Mouse (Mus musculus) fat pad, adult 2 months (tissue): ENCODE data around the gene Fbxl19.
"Not testable (repeated sequence)": the region's sequence is repeated elsewhere in the genome, so short reads cannot be mapped to it uniquely, and the experiment has no call there.

Experiments
- DNase-seq: peaks from one replicate; pipeline ENCODE4 v3.0.0-alpha.2; 2011; ENCODE audit warnings: low read depth, low spot score; ENCODE audit errors: extremely low read depth

Gene Fbxl19

DNA sequence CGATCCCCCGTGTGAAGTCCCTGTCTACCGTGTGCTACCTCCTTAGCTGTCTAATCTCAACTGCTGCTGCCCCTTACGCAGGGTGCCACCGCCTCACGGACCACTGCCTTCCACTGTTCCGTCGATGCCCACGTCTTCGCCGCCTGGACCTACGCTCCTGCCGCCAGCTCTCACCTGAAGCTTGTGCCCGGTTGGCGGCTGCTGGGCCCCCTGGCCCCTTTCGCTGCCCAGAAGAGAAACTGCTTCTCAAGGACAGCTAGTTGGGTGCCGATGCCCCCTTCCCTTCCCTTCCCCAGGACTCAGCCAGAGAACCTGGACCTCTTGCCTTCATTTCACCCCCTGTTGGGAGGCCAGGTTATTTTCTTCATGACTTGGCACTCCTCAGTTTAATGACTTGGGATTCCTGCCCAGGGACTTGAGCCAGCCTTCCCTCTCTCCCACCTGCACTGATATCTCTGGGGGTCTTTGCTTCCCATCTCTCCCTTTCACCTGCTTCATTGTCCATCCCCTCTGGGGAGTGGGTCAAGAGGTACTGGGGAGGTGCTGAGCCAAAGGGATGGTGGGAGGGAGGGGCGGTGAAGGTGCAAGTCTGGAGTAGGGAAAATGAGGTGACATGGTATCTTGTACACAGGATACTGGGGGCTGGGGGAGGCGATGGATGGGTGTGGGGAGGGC lies 23.5 kb downstream of the Fbxl19 start:
- DNase-seq, result no peak

DNA sequence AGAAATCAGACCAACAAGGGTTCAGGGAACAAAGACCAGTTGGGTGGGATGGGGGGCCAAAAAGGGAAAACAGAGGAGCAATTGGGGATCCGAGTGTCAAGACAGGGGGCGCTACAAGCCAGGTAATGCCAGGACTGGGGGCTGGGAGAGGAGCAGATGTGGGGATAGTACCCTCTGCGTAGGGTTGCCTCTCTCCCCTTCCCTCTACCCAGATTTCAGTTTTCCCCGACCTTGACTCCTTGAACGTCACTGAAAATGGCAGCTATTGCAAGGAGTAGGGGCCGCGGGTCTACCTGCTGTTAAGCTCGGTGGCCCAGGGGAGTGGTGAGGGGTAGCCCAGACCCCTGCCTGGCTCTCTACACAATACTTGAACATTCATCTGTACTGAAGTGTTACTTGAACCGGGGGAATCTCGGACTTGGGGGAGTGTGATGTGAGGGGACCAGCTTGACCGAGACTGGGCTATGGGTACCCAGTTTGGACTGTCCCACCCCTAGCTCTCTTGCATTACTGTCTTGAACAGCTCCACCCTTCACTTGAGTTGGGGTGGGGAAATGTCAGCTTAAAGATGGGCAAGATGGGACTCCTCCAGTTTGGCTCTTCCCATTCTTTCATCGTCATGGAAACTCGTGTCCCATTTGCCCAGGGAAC lies 24.1 kb downstream of the Fbxl19 start:
- no peak for DNase-seq

DNA sequence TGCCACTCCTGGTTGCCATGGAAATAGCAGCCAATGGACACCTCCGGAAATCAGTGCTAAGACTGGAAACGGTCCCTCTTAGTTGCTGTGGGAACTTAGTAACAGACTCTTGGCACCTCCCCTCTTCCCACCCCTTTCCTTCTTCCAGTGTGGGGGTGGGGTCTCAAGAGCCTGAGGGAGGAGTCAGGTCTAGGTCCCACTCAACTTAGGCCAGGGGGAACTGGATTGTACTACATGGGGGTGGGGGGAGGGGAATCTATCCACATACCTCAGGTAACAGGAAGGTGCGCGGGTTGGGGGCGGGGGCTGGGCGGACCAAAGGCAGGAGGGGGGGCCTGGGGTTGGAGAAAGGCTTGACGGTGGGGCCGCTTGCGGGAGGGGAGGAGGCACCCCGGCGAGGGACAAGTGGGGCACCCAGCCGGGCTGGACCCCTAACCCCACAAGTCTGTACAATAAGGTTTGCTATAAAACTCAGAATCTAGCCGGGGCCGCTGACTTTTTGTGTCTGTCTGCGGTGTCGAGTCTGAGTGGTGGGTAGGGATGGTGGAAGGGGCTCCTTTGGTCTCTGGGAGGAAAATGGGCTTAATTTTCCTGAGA lies 24.8 kb downstream of the Fbxl19 start:
- no peak for DNase-seq

DNA sequence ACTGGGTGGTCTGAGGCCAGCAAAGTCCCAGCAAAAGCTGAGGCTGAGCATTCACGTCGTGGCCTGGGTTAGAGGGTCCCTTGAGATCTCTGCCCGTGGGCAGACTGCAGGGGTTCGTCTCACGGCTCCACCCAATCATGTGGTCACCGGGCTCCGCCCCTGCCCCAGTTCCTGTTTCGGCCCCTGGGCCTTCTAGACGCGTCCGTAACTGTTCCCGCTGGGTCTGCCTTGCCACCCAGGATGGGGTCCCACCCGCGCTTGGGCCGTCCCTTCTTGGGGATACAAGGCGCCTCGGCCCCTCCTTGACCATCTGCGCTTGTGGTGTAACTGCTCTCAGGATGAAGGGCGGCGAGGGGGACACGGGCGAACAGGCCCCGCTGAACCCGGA lies 25.3 kb downstream of the Fbxl19 start, which contains the start of gene Orai3:
Gene Orai3 (plus strand): TSS at position 165 of the 388 bp plus-strand sequence.
- no peak for DNase-seq

DNA sequence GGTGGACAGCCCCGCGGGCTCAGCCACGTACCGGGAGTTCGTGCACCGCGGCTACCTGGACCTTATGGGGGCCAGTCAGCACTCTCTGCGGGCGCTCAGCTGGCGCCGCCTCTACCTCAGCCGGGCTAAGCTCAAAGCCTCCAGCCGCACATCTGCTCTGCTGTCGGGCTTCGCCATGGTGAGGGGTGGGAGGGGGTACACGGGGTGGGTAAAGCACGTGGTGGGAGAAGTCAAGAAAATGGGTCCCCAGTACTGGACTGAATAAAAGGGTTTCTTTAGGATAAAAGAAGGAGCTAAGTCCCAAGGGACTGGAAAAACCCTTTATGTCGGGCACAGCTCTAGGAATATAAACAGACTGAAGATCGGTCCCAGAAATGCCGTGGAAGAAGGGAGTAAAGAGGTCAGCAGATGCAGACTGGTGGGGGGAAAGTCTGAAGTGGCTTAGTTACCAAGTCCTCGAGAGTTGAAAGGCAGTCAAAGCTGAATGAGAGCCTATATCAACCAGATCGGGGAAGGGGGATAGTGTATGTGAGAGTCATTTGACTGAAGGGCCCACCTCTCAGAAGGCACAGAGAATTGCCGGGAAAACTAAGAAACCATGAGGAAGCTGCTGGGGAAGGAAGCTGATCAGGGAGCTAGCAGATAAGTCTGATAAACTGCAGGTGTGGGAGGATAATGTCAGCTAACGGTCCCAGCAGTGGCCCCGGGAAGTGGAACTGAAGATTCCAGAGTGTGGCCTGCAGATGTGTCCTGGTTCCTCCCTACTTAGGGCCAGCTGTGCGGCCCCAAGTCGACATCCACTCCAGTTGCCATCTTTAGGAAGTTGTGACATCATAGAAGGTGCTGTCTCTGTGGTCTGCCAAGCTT lies 25.9 kb downstream of the Fbxl19 start:
- no peak for DNase-seq

DNA sequence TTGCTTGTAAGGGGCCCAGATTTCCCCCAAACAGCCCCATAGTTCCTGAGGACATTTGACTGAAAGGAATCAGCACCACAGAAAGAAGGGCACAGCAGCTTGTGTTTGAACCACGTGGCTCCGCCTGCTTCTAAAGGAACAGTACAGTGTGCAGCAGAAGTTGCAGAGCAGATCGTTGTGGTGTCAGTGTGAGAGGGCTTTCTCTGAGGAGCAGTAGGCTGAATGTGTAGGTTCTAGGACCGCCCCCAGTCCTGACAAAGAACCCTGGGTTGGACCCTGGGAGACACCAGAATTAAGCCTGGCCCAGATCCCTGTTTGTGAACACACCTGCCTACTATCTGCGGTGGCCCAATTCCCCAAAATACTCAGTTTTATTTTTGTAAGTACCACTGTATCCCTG lies 26.9 kb downstream of the Fbxl19 start:
- DNase-seq, result no peak

DNA sequence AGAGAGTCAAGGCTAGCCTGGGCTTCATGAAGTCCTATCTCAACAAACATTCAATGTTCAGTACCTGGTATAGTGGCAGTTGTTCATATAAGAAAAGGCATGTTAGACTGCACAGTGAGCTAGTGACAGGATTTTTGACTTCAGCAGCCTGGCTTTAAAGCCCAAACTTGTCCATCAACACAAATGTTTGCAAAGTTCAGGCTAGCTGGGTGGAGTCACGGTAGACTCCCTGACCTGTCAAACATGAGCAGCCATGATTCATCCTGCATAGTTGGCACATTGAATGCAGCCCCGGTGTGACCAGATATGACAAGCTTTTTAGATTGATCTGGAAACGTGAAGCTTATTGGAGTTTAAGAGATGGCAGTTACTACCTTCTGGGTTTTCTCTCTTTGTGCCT lies 27.7 kb downstream of the Fbxl19 start:
- DNase-seq, result no peak

DNA sequence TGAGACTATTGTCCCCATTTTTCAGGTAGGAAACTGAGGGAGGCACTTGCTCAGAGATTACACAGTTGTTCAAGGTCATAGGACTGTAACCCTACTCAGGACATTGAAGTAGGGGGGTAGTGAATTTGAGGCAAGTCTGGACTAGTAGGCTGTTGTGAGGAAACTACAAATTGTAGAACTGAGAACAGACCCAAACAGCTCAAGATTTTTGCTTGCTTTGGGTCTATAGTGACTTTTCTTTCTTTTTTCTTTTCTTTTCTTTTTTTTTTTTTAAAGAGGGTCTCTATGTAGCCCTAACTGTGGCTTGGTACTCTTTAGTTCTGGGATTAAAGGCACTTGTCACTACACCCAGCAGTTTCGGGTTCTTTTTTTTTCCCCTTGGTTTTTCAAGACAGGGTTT lies 28.2 kb downstream of the Fbxl19 start:
- DNase-seq, result no peak

DNA sequence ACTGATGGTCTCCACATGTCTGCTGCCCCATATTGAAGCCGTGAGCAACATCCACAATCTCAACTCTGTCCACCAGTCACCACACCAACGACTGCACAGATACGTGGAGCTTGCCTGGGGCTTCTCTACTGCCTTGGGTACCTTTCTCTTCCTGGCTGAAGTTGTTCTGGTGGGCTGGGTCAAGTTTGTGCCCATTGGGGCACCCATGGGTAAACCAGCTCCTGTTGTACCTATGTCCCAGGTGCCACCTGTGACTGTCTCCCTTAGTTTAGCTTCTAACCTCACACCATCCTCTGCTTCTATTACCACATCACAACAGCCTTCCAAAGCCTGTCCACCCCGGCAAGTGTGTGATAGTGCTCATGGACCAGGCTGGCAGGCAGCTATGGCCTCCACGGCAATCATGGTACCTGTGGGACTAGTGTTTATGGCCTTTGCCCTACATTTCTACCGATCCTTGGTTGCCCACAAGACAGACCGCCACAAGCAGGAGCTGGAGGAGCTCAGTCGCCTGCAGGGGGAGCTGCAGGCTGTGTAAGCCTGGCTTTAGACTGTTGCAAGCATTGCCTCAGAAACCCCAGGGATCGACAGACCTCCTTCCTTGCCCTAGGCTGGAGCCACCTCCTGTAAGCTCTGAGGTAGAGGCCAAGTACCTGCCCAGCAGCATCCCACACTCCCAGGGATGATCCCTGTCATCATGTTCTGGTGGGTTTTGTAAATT lies 29.5 kb downstream of the Fbxl19 start:
- DNase-seq, result no peak

DNA sequence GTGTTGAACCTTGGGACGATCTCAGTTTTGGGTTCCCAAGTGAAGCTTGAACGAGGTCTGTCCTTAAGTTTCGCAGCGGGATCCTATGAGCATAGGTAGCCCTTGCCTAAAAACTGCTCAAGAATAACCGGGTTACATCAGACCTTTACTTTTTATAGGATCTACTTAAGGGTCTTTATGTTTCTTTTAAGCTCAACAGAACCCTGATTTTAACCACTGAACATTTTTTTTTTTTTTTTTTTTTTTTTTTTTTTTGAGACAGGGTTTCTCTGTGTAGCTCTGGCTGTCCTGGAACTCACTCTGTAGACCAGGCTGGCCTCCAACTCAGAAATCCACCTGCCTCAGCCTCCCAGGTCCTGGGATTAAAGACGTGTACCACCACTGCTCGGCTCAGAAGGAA lies 31.5 kb downstream of the Fbxl19 start:
- DNase-seq, result not testable (repeated sequence)

DNA sequence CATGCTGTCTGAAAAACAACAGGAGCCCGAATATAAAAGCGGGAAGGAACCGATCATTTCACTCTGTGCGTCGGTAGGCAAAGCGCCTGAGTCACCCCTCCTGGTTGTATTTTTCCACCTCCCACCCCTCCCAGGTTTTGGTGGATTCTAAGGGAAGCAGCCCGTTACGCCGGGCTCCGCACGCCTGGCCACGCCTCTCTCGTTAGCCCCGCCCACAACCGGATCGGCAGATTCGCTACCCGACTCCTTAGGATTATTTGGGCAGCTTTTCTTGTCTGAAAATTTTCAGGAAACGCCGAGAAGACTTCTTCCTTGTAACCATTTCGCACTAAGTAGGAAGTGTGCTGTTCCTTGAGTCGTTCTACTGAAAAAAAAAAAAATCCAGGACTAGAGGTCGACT lies 32.1 kb downstream of the Fbxl19 start, which contains the start of gene Setd1a:
Gene Setd1a (plus strand): TSS at position 245 of the 400 bp plus-strand sequence.
- no peak for DNase-seq

DNA sequence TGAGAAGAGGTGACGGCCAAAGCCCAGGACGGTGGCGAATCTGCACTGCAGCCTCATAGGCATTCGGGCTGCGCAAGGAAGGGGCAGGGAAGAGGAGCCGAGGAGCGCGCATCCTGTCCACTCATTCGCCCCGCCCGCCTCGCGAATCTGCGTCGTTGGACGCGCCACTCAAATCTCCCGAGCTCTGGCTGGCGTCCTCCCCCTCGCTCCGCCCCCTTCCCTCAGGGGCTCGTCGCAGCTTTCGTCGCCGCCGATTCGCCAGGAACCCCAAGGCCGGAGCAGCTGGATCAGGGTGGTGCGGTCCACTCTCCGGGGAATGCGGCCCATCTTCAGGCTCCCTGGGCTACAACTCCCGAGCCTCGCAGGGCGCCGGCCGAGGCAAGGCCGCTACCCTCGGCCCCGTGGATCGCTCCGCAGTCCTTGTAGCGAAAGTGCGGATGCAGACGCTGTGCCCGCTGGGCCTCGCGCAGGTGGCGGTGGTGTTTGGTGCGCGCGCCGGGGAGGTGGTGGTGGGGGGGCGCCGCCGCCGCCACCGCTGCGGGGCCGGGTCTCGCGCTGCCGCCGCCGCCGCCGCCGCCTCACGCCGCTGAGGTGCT lies 32.6 kb downstream of the Fbxl19 start:
- DNase-seq, result no peak

DNA sequence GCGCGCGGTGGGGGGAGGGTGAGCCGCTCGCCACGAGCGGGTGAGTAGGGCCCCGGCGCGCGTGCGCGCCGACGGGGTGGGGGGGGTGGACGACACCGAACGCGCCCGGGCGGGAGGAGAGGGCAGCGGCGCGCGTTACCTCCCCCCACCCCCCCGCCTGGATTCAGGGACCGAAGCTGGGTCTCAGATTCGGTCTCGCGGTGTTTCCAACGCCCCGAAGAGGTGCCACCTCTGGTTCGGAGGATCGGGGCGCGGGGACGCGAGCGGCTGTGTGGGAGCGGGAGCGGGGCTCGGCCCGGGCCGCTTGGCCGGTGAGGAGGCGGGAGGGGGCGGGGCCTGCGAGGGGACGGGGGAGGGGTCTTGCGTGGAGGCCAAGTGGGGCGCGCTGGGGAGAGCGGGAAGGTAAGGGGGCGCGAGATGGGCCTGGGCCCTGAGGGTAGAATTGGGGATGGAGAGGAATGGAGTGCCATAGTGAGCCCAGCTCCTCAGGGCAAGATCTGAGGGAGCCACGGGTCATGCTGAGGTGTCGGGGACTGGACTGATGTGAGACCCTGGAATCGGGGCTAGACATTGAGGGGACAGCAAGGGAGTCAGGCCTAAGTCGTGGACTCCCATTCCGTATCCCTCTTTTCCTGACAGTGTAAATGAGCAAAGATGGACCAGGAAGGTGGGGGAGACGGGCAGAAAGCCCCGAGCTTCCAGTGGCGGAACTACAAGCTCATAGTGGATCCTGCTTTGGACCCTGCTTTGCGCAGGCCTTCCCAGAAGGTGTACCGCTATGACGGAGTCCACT lies 33.3 kb downstream of the Fbxl19 start:
- DNase-seq, result no peak

DNA sequence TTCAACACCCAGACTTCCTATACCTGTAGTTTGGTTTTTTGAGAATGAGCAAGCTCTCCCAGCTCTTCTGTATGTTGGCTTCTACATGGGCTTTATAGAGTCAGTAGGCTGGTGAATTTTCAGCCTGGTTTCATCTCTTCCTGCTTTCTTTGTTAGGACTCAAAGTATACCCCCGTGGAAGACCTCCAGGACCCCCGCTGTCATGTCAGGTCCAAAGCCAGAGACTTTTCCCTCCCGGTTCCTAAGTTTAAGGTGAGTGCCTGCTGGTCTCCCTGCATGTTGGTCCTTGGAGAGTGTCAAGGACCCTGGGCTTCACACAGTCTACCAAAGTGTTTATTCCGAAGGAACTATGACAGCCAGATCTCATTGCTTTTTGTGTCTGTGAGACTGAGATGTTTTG lies 34.0 kb downstream of the Fbxl19 start:
- no peak for DNase-seq

DNA sequence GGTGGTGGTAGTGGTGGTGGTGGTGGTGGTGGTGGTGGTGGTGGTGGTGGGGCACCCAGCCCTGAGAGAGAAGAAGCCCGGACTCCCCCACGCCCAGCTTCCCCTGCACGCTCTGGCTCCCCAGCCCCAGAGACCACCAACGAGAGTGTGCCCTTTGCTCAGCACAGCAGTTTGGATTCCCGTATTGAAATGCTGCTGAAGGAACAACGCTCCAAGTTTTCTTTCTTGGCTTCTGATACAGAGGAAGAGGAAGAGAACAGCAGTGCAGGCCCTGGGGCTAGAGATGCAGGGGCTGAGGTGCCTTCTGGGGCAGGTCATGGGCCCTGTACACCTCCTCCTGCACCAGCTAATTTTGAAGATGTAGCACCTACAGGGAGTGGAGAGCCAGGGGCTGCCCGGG lies 41.0 kb downstream of the Fbxl19 start, which contains the start of gene Gm49388:
Gene Gm49388 (plus strand): TSS at position 301 of the 400 bp plus-strand sequence.
- no peak for DNase-seq

DNA sequence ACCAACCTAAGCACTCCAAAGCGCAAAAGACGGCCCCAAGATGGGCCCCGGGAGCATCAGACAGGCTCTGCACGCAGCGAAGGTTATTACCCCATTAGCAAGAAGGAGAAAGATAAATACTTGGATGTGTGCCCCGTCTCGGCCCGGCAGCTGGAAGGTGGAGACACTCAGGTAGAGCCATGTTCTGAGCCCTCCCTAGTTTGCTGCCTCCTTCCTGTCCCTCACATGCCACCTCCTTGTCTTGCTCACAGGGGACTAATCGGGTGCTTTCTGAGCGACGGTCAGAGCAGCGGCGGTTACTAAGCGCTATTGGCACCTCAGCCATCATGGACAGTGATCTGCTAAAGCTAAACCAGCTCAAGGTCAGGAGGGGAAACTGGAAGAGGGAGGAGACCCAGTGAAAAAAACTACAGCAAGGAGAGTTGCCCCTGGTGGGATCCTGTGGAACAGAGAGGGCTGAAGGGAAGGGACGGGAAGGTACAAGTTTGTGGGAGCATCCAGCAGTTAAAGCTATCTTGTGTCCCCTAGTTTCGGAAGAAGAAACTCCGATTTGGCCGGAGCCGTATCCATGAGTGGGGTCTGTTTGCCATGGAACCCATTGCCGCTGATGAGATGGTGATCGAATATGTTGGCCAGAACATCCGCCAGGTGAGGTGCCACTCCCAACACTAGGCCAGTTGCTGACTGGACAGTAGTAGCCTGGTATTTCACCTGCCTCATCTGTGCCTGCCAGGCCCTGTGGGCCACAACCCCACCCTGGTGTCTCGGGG lies 52.9 kb downstream of the Fbxl19 start:
- DNase-seq, result no peak

DNA sequence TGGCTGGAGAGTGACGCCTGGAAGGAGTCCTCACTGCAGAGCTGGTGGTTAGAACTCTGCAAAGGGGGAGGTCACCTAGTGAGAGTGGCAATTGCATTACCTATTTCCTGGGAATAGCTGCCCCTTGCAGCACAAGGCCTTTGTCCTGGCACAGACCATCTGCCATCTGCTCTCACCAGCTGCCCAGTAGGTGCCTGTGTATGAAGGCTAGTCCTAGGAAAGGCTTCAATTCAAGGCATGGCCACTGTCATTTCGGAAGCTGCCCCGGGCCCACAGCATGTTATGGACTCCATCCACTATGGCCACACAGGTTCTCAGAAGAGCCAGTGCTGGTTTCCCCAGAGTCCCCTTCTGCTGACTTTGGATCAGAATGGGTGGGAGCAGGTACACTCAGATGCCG lies 54.2 kb downstream of the Fbxl19 start:
- DNase-seq, result no peak

DNA sequence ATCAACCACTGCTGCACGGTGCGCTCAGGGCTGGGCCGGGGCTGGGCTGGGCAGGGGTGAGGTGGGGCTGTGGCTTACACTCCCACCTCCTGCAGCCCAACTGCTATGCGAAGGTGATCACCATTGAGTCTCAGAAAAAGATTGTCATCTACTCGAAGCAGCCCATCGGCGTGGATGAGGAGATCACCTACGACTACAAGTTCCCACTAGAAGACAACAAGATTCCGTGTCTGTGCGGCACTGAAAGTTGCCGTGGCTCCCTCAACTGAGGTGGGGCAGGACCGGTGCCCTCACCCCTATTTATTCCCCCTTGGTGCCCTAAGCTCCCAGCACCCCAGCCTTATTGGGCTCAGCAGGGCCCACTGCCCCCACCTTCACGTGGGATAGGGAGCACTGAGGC lies 54.9 kb downstream of the Fbxl19 start:
- DNase-seq, result no peak

DNA sequence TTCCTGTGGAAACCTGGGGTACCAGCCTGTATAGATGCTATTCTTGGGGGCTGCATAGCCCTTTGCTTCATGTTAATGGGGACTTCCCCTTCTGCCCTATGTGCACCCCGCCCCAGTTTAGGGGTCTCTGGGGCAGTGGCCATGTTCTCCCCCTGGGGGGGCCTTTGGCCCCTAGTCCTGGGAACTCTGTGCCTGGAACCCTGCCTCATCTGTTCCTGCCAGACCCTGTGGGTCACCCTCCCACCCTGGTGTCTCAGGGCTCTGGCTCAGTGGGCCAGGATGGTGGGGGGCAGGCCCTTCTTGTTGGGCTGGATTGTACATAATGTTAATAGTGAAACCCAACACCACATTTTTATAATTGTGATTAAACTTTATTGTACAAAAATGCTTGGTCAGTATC lies 55.4 kb downstream of the Fbxl19 start:
- no peak for DNase-seq
